Comparison of ENCODE assay signal across 32 mouse cellular contexts in the genomic region with DNA sequence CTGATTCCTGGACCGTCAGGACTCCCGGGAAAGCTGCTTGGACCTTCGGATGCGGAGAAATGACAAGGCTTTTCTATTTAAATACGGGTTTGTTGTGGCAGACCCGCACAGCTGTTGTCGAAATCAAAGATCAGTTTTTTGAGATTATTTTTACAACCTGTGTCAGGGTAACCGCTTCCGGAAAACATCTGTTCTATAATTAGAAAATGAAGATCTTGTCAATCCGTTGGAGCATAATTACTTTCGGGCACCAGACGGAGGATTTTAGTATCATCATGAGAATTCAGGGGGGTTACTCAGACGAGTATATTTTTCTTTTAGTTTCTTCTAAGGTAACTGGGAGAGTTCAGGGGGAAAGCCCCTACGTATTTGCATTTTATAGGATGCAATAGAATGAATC. TPM values are rescaled to one million over a fixed set of nuclear protein-coding genes. Genes with fewer than 3 reads are reported as not detected.
DNase-seq lines count a peak whose midpoint lies in the region; ATAC-seq lines count a peak whose summit lies in the region.
"Had no signal": no experiment of that assay in that cellular context is flagged by ENCODE, and none has a peak within 500 bp of the region (broad histone marks: within the 10 kb centered on the region; RNA-seq: fewer than 3 reads in every experiment).

No protein-coding gene starts in this region.

- H3K4me3 ChIP-seq in embryonic facial prominence, embryonic 11.5 days (ENCODE audit: low read depth, low read length): no peak overlapping the region
- no peak overlapping the region for H3K4me3 ChIP-seq in embryonic facial prominence, embryonic 10.5 days
- H3K4me3 ChIP-seq: forebrain, embryonic 10.5 days; forebrain, embryonic 13.5 days; heart, adult 2 months; hindbrain, embryonic 12.5 days; hindbrain, embryonic 15.5 days had no signal

- no peak overlapping the region for H3K27ac ChIP-seq in embryonic facial prominence, embryonic 11.5 days (replicated peaks; ENCODE audit: low read depth, low read length)
- no peak overlapping the region for H3K27ac ChIP-seq in embryonic facial prominence, embryonic 10.5 days (replicated peaks)
- H3K27ac ChIP-seq: forebrain, embryonic 10.5 days; forebrain, embryonic 13.5 days; heart, adult 2 months; hindbrain, embryonic 12.5 days; hindbrain, embryonic 15.5 days had no signal

- no peaks in the 10 kb centered on the region for H3K36me3 ChIP-seq in embryonic facial prominence, embryonic 11.5 days (replicated peaks; ENCODE audit: control insufficient read depth, insufficient read depth, low read depth, low read length)
- H3K36me3 ChIP-seq in embryonic facial prominence, embryonic 10.5 days (replicated peaks): no peaks in the 10 kb centered on the region
- H3K36me3 ChIP-seq: forebrain, embryonic 10.5 days; hindbrain, embryonic 12.5 days; hindbrain, embryonic 15.5 days had no signal

- H3K27me3 ChIP-seq in embryonic facial prominence, embryonic 11.5 days (ENCODE audit: control insufficient read depth, insufficient read depth, low read length): no peaks in the 10 kb centered on the region
- H3K27me3 ChIP-seq in embryonic facial prominence, embryonic 10.5 days (replicated peaks; ENCODE audit: low read depth, poor library complexity, severe bottlenecking): no peaks in the 10 kb centered on the region
- H3K27me3 ChIP-seq: forebrain, embryonic 13.5 days; hindbrain, embryonic 12.5 days; hindbrain, embryonic 15.5 days had no signal

- 60% methylated on average over 14 of the region's 14 CpGs for WGBS in embryonic facial prominence, embryonic 11.5 days
- WGBS in embryonic facial prominence, embryonic 10.5 days: 70% methylated on average over 14 of the region's 14 CpGs

- no peaks in the 10 kb centered on the region; the same call in 1 of the 2 replicates for H3K4me1 ChIP-seq in embryonic facial prominence, embryonic 11.5 days (ENCODE audit: control insufficient read depth, insufficient read depth, low read length)
- no peaks in the 10 kb centered on the region for H3K4me1 ChIP-seq in embryonic facial prominence, embryonic 10.5 days
- H3K4me1 ChIP-seq: forebrain, embryonic 10.5 days; forebrain, embryonic 13.5 days; hindbrain, embryonic 12.5 days; hindbrain, embryonic 15.5 days had no signal

- no peak for ATAC-seq in embryonic facial prominence, embryonic 11.5 days (replicated peaks; ENCODE audit: insufficient number of reproducible peaks, low FRiP score, low TSS enrichment, low read depth)
- peak; percentile 50 for ATAC-seq in inflammation-experienced regulatory T-cells, adult 6 months
- ATAC-seq: activated CD4-positive, CD25-positive, alpha-beta regulatory T cell, adult 4 months; forebrain, embryonic 13.5 days; forebrain, embryonic 16.5 days; intestine, embryonic 16.5 days had no signal

- no peak overlapping the region for H3K9ac ChIP-seq in embryonic facial prominence, embryonic 11.5 days (replicated peaks; ENCODE audit: low read length)
- H3K9ac ChIP-seq: forebrain, embryonic 13.5 days; hindbrain, embryonic 12.5 days; hindbrain, embryonic 15.5 days had no signal

- no peak overlapping the region for H3K4me2 ChIP-seq in embryonic facial prominence, embryonic 11.5 days (ENCODE audit: low read depth, low read length)
- H3K4me2 ChIP-seq: forebrain, embryonic 13.5 days; heart, embryonic 11.5 days; hindbrain, embryonic 12.5 days; hindbrain, embryonic 15.5 days had no signal

- peak; percentile 1 for DNase-seq in embryonic facial prominence, embryonic 11.5 days (ENCODE audit: low spot score)
- DNase-seq in embryonic facial prominence, embryonic 10.5 days (ENCODE audit: low spot score): no peak
- peak; percentile 14 for DNase-seq in thymus, postnatal 0 days (ENCODE audit: low spot score)
- no peak for DNase-seq in thymus, postnatal 36 days
- DNase-seq in left cerebral cortex, postnatal 25 days (ENCODE audit: low spot score in 2 of 2): no peak
- DNase-seq in liver: no peak
- DNase-seq: adrenal gland, adult 8-10 months; adrenal gland, postnatal 25 days; cerebellum, adult 18-20 months; cerebellum, adult 9-10 months; cerebellum, postnatal 14 days; gastrocnemius, postnatal 36 days; heart, adult 2 months had no signal

- intact Hi-C loops in left cerebral cortex, postnatal 25 days (cut with DNase I): no loop called here

- no peaks in the 10 kb centered on the region for H3K9me3 ChIP-seq in embryonic facial prominence, embryonic 11.5 days (replicated peaks; ENCODE audit: control insufficient read depth, low read length)
- H3K9me3 ChIP-seq in embryonic facial prominence, embryonic 10.5 days: no peaks in the 10 kb centered on the region
- H3K9me3 ChIP-seq: forebrain, embryonic 10.5 days; forebrain, embryonic 13.5 days; hindbrain, embryonic 12.5 days; hindbrain, embryonic 15.5 days had no signal

RNA-seq across cellular contexts. Expression of a gene that starts 48.1 kb away (rescaled TPM):
- polyA plus RNA-seq in embryonic facial prominence, embryonic 11.5 days (2014; fragmentation: Nextera tagmentation; extraction: Ambion mirVana): 1.3 and 2.9 TPM in 2 replicates
- polyA plus RNA-seq in embryonic facial prominence, embryonic 10.5 days (2016; fragmentation: Nextera tagmentation; extraction: Ambion mirVana): 0.69 and 1.1 TPM in 2 replicates
- polyA plus RNA-seq in thymus, postnatal 0 days (2015; fragmentation: Nextera tagmentation; extraction: Ambion mirVana): 1.8 and 2.3 TPM in 2 replicates
- 1 to 10 TPM; 1.6 to 3.8 (median 3.6) TPM for polyA plus RNA-seq in inflammation-experienced regulatory T-cells, adult 6 months (2017; shearing (Covaris generic))
- 10 to 100 TPM; 13.8 to 15.8 TPM for total RNA-seq in left cerebral cortex, postnatal 25 days (2021)
- total RNA-seq: common myeloid progenitor, adult 5-6 weeks; granulocyte monocyte progenitor cell, adult 5-6 weeks; hematopoietic stem cell, adult 5-6 weeks had no signal

RNA-seq across cellular contexts. Expression of a gene that starts 57.7 kb away (rescaled TPM):
- not detected in 2 replicates for polyA plus RNA-seq in embryonic facial prominence, embryonic 11.5 days (2014; fragmentation: Nextera tagmentation; extraction: Ambion mirVana)
- polyA plus RNA-seq in embryonic facial prominence, embryonic 10.5 days (2016; fragmentation: Nextera tagmentation; extraction: Ambion mirVana): not detected in 2 replicates
- 1.2 and 1.3 TPM in 2 replicates for polyA plus RNA-seq in thymus, postnatal 0 days (2015; fragmentation: Nextera tagmentation; extraction: Ambion mirVana)
- polyA plus RNA-seq in inflammation-experienced regulatory T-cells, adult 6 months (2017; shearing (Covaris generic)): 1 to 10 TPM in 2 of 3 experiments, under 1 TPM in 1; 0.60 to 8.1 (median 1.2) TPM
- total RNA-seq in left cerebral cortex, postnatal 25 days (2021): not detected
- total RNA-seq: adrenal gland, adult 8-10 months; adrenal gland, postnatal 25 days; common myeloid progenitor, adult 5-6 weeks; ES-E14; gastrocnemius, adult 8-10 months; gastrocnemius, postnatal 36 days; granulocyte monocyte progenitor cell, adult 5-6 weeks; heart, adult 2 months; heart, postnatal 25 days; hematopoietic stem cell, adult 5-6 weeks had no signal
- polyA plus RNA-seq: embryonic facial prominence, embryonic 14.5 days; forebrain, embryonic 10.5 days; forebrain, embryonic 13.5 days; forebrain, embryonic 16.5 days; frontal cortex, adult 2 months; heart, adult 2 months; heart, embryonic 11.5 days; heart, embryonic 14.5 days; heart, postnatal 0 days; hindbrain, embryonic 12.5 days; hindbrain, embryonic 15.5 days; intestine, embryonic 16.5 days had no signal

Comparison
In these comparisons a context has a peak if more than half of its experiments do, and no peak if none do; other contexts are left out.
1. DNase-seq: peak in embryonic facial prominence, embryonic 11.5 days (single experiment) and thymus, postnatal 0 days (single experiment); none in embryonic facial prominence, embryonic 10.5 days (single experiment), thymus, postnatal 36 days (0 of 2), left cerebral cortex, postnatal 25 days (0 of 2) and liver (single experiment).